Mouse (Mus musculus) forebrain, embryonic 12.5 days (tissue): ENCODE measurements around the gene Zkscan3. TPM values are rescaled to one million over a fixed set of nuclear protein-coding genes. Genes with fewer than 3 reads are reported as not detected.

Experiments used
- ATAC-seq: fragments of 200-750 bp; cut with Nextera tagmentation; 2 replicates; pipeline ENCODE4 v1.8.0; 2017; ENCODE audit warnings: moderate TSS enrichment; ENCODE audit not compliant: low FRiP score
- H3K27ac ChIP-seq: fragments of 300-500 bp; sonication (generic); 2 replicates; pipeline ENCODE4 v1.5.1; 2016; ENCODE audit warnings: mild to moderate bottlenecking
- H3K27me3 ChIP-seq: fragments of 300-500 bp; sonication (generic); 2 replicates; pipeline ENCODE4 v1.6.1; 2016; ENCODE audit warnings: mild to moderate bottlenecking
- H3K36me3 ChIP-seq: fragments of 300-500 bp; sonication (generic); replicated peaks from 2 replicates; pipeline ENCODE4 v1.6.1; 2016; ENCODE audit warnings: mild to moderate bottlenecking
- H3K4me1 ChIP-seq: fragments of 300-500 bp; sonication (generic); 2 replicates; pipeline ENCODE4 v1.6.1; 2016
- H3K4me2 ChIP-seq: fragments of 300-500 bp; sonication (generic); 2 replicates; pipeline ENCODE4 v1.6.1; 2016; ENCODE audit warnings: mild to moderate bottlenecking, moderate library complexity
- H3K4me3 ChIP-seq: fragments of 300-500 bp; sonication (generic); replicated peaks from 2 replicates; pipeline ENCODE4 v1.5.1; 2016; ENCODE audit warnings: mild to moderate bottlenecking
- H3K9ac ChIP-seq: fragments of 300-500 bp; sonication (generic); 2 replicates; pipeline ENCODE4 v1.6.1; 2016; ENCODE audit warnings: mild to moderate bottlenecking
- H3K9me3 ChIP-seq: fragments of 300-500 bp; sonication (generic); 2 replicates; pipeline ENCODE4 v1.6.1; 2016
- WGBS: fragments of 180-500 bp; shearing (Covaris S2); methylation state at CpG from one replicate; pipeline ENCODE4 v1.1.7; 2016; 5-methylcytosine and 5-hydroxymethylcytosine counted together
- polyA plus RNA-seq: library from polyadenylated mRNA; unstranded; fragments of >200 nt; fragmentation: Nextera tagmentation; extraction: Ambion mirVana; gene quantifications from 2 replicates; pipeline ENCODE4 v1.2.1, GENCODE M21; 2016

Zkscan3 gene
- 96.5 and 97.3 TPM in 2 replicates for polyA plus RNA-seq

DNA sequence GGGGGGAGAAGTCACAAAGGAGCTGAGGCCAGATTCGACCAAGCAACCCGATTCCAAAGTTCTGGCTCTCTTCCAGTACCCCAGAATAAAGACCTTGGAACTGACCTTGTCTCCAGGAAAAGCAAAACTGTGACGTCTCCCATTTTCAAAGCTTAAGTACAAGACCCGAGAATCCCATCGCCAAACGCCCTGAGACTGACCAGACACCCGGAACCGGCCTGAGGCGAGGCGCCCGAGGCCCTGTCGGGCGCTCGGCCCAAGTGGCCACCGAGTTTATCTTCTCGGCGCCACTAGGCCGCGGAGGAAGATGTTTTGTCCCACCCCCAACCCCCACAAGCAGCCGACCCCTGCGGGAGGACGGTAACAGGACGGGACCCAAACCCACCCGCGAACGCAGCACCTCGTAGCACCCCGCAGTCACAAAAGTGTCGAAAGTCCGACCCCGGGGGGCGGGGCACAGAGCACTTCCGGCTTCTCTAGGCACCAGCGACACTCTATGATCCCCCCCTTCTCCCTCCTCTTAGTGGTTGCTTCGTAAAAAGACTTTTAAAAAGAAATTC, at the start of gene Zkscan3:
Zkscan3 (minus strand) TSS at position 469 of the 560 bp plus-strand sequence.
- H3K27me3 ChIP-seq = 0 out of 2 replicates have a peak, but pooled peaks cover 8% of the 10 kb centered on the region
- peak within 1 kb of the TSS; percentile 63 for H3K4me2 ChIP-seq
- peak within 1 kb of the TSS; percentile 81 for H3K4me3 ChIP-seq
- no peaks in the 10 kb centered on the region for H3K9me3 ChIP-seq
- WGBS = 0% methylated on average over 35 of the region's 35 CpGs
- ATAC-seq = peak; percentile 97
- H3K27ac ChIP-seq = peak within 1 kb of the TSS; percentile 66; the same call in 1 of the 2 replicates
- H3K9ac ChIP-seq = peak within 1 kb of the TSS; percentile 89
- peaks cover 7% of the 10 kb centered on the region for H3K36me3 ChIP-seq
- peaks cover 16% of the 10 kb centered on the region for H3K4me1 ChIP-seq

DNA sequence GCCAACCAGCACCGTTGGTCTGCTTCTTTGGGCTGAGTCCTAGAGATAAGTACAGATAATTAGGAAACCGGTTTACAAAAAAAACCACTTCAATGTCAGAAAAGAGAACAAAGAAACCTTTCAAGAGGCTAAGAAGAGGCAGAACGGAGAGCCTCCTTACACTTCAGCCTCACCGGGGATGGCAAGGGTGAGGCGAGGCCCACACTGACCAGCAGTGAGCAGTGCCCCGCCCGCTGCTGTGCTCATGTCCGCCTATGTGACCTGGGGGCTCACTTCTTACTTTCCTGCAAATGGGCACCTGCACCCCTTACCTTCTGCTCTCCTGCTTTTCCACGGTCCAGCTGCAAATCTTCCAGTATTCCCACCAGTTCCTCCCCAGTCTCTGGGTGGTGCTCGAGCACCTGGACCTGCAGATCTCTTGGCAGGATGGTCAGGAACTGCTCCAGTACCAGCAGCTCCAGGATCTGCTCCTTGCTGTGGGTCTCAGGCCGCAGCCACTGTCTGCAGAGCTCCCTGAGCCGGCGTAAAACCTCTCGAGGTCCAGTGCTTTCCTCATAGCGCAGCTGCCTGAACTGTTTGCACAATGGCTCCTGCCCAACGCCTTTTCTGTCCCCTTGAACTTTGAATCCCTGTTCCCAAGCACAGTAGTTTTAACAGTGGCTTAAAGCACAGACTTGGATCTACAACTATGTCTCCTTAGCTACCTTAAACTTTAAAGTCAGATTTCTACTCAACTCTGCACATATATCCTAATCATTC, 45.5 kb upstream of the Zkscan3 start:
- H3K4me2 ChIP-seq = no peak overlapping the region
- peaks cover 56% of the 10 kb centered on the region for H3K36me3 ChIP-seq
- 84% methylated on average over 16 of the region's 16 CpGs for WGBS
- H3K9me3 ChIP-seq = no peaks in the 10 kb centered on the region
- no peak for ATAC-seq
- no peak overlapping the region for H3K9ac ChIP-seq
- peaks cover 13% of the 10 kb centered on the region for H3K4me1 ChIP-seq
- no peak overlapping the region for H3K27ac ChIP-seq
- no peaks in the 10 kb centered on the region for H3K27me3 ChIP-seq
- H3K4me3 ChIP-seq = no peak overlapping the region

DNA sequence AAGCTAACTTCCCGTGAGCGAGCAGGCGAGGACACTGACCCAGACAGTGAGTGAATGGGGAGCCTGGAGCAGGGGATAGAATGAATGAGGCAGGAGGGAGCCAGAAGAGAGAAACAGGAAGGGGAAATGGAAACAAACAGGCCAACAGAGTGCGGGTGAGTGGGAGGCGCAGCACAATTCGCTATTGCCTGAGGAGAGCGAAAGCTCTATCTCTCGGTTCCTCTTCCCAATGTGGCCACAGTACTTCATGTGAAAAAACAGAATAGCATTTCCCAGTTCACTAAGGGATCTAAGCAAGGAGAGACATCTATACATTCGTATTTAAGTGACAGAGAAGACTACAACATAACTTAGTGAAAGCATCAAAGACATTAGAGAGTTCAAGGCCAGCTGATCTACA, 44.2 kb upstream of the Zkscan3 start:
- no peaks in the 10 kb centered on the region for H3K9me3 ChIP-seq
- H3K9ac ChIP-seq = no peak overlapping the region
- H3K4me3 ChIP-seq = no peak overlapping the region
- 91% methylated on average over 9 of the region's 9 CpGs for WGBS
- no peak overlapping the region for H3K27ac ChIP-seq
- no peak overlapping the region for H3K4me2 ChIP-seq
- H3K36me3 ChIP-seq = peaks cover 60% of the 10 kb centered on the region
- no peaks in the 10 kb centered on the region for H3K27me3 ChIP-seq
- ATAC-seq = no peak
- peaks cover under 1% of the 10 kb centered on the region; the same call in 1 of the 2 replicates for H3K4me1 ChIP-seq

DNA sequence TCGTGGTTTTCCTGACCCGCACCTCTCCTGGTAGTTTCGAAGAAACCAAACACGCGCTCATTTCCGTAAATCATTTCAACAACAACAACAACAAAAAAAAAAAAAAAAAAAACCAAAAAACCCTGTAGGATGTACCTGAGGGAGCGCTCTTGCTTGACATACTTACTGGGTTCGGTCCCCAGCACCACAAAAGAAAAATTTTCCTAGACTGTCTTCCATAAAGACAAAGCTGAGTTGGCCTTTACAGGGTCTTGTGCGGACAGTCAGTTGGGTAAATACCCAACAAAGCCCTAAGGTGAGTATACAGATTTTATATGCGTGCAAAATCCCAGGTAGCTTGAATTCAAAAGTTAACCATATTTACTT, 38.6 kb upstream of the Zkscan3 start:
- ATAC-seq = peak; percentile 62
- H3K27ac ChIP-seq = no peak overlapping the region; the same call in 1 of the 2 replicates

DNA sequence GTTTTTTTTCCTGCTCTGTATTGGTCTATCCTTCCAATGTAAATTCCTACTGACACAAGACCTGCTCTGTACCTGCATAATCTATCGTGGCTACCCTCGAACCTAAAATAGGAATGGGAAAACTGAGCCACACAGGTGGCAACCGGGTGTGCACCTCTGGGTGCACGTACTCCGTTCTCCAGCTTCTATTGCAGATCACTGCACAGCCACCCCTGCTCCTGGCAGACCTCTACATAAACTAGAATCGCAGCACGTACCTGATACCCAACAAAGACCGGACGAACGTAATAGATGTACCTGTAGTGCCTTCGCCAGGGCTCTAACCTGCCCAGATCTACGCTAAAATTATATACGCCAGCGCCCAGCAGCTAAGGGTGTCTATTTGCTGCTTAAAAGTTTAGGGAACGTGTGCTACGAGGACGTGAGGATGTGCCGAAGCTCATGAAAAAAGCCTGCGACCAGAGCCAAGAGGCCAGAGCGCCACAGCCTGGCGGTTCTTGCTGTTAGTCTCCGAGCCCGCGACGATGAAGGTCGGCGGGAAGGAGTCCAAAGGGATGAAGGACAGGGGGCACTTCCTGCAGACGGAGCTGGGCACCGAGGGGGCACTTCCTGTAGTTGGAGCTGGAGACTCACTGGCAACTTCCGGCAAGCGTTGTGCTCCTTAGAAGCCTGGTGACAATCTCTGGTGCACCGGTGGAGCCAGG, 38.1 kb upstream of the Zkscan3 start, which contains the start of gene Pgbd1:
Pgbd1 (minus strand) TSS at position 556 of the 704 bp plus-strand sequence.
- Histone ChIP-seq H3K4me1 (peaks cover 14% of the 10 kb centered on the region), H3K36me3 (peaks cover 28% of the 10 kb centered on the region), H3K27me3 (no peaks in the 10 kb centered on the region), H3K27ac (peak within 1 kb of the TSS; percentile 75), H3K4me2 (peak within 1 kb of the TSS; percentile 80), H3K9ac (peak within 1 kb of the TSS; percentile 71), H3K4me3 (peak within 1 kb of the TSS; percentile 54), H3K9me3 (no peaks in the 10 kb centered on the region)
- WGBS = under 1% methylated on average over 32 of the region's 32 CpGs
- ATAC-seq = peak; percentile 93

More for the DNA sequence above, 38.6 kb upstream of the Zkscan3 start:
- Histone ChIP-seq H3K4me2 (peak overlapping the region; percentile 80), H3K9ac (peak overlapping the region; percentile 71; the same call in 1 of the 2 replicates), H3K4me1 (peaks cover 14% of the 10 kb centered on the region), H3K27me3 (no peaks in the 10 kb centered on the region), H3K36me3 (peaks cover 33% of the 10 kb centered on the region), H3K4me3 (peak overlapping the region; percentile 54), H3K9me3 (no peaks in the 10 kb centered on the region)
- 16% methylated on average over 10 of the region's 10 CpGs for WGBS

DNA sequence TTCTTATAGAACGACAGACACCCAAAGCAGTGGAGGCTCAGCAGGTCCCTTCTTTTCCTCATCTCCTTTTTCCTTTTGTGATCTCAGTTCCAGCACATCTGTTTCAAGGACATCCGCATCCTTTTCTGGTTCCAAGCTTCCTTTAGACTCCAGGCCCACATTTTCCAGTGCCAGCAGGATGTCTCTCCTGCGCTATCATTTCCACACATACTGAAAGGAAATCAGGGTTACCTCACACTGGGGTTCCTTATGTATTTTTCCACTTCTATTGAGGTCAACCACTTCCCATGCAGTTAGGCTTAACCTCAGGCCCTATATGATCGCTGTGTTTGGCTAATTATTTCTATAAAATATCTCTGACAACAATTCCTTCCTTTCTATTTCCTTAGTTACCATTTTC, 32.9 kb upstream of the Zkscan3 start:
- Histone ChIP-seq H3K4me3 (no peak overlapping the region), H3K36me3 (no peaks in the 10 kb centered on the region), H3K27ac (no peak overlapping the region), H3K9me3 (no peaks in the 10 kb centered on the region), H3K4me2 (no peak overlapping the region), H3K9ac (no peak overlapping the region), H3K27me3 (no peaks in the 10 kb centered on the region), H3K4me1 (peaks cover 8% of the 10 kb centered on the region)
- 86% methylated on average over 4 of the region's 4 CpGs for WGBS
- ATAC-seq = no peak

DNA sequence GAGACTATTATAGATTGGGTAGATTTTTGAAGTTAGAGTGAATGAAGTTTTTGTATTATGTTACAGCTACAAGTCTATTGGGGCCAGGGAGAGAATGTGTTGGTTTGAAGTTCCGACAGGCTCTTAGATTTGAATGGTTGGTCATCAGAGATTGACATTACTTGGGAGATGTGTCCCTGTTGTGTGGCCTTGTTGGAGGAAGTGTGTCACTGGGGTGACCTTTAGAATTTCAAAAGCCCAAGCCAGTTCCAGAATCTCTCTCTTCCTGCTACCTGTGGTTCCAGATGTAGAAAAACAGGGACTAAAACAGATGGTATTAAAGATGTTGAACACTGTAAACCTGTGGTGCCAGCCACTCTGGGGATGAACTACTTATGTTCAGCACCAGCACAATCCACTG, 25.1 kb upstream of the Zkscan3 start:
- 82% methylated on average over 1 of the region's 1 CpGs for WGBS
- H3K4me2 ChIP-seq = no peak overlapping the region
- H3K9ac ChIP-seq = no peak overlapping the region
- no peak for ATAC-seq
- H3K36me3 ChIP-seq = no peaks in the 10 kb centered on the region
- no peaks in the 10 kb centered on the region for H3K9me3 ChIP-seq
- H3K27me3 ChIP-seq = no peaks in the 10 kb centered on the region
- H3K4me3 ChIP-seq = no peak overlapping the region
- H3K4me1 ChIP-seq = no peaks in the 10 kb centered on the region
- no peak overlapping the region for H3K27ac ChIP-seq

DNA sequence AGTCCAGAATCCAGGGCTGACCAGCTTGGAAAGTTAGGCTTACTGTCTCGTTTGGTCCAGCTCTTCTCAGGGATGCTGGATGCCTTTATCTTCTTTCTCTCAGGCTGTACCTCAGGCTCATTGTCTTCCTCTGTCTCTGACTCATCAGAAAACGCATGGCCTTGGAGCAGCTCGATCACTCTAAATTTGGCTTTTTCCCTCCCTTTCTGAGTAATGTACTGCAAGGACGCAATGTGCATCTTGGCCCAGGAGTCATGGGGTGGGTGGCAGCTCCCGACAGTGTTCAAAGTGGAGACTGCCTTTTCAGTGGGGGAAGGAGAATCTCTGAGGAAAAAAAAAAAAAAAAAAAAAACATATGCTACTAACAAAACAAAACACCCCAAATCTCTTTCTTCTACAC, 20.7 kb upstream of the Zkscan3 start:
- no peaks in the 10 kb centered on the region for H3K27me3 ChIP-seq
- H3K4me3 ChIP-seq = no peak overlapping the region
- H3K27ac ChIP-seq = no peak overlapping the region
- no peak for ATAC-seq
- H3K4me1 ChIP-seq = no peaks in the 10 kb centered on the region
- no peaks in the 10 kb centered on the region for H3K9me3 ChIP-seq
- WGBS = 61% methylated on average over 5 of the region's 5 CpGs
- no peak overlapping the region for H3K9ac ChIP-seq
- H3K4me2 ChIP-seq = no peak overlapping the region
- no peaks in the 10 kb centered on the region for H3K36me3 ChIP-seq

DNA sequence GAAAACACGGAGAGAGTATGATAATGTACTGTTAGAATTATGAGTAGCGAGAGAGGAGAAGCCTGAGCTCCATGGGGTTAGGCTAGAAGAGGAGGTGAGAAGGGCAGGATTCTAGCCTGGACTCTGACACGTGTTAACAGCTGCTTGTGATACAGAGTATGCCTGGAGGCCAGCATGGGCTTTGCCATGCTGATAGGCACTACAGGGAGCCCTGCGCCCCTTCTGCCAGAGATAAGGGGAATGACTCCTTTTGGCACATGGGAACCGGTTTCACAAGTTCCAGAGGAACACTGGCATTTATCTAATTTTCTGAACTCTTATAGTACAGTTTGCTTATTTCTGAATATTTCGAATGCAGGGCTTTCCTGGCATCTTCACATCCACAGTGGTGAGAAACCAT, 16.3 kb upstream of the Zkscan3 start:
- Histone ChIP-seq H3K9me3 (no peaks in the 10 kb centered on the region), H3K36me3 (no peaks in the 10 kb centered on the region), H3K4me2 (no peak overlapping the region), H3K4me1 (no peaks in the 10 kb centered on the region; the same call in 1 of the 2 replicates), H3K27ac (no peak overlapping the region), H3K4me3 (no peak overlapping the region), H3K27me3 (no peaks in the 10 kb centered on the region), H3K9ac (no peak overlapping the region)
- 66% methylated on average over 6 of the region's 6 CpGs for WGBS
- no peak for ATAC-seq

DNA sequence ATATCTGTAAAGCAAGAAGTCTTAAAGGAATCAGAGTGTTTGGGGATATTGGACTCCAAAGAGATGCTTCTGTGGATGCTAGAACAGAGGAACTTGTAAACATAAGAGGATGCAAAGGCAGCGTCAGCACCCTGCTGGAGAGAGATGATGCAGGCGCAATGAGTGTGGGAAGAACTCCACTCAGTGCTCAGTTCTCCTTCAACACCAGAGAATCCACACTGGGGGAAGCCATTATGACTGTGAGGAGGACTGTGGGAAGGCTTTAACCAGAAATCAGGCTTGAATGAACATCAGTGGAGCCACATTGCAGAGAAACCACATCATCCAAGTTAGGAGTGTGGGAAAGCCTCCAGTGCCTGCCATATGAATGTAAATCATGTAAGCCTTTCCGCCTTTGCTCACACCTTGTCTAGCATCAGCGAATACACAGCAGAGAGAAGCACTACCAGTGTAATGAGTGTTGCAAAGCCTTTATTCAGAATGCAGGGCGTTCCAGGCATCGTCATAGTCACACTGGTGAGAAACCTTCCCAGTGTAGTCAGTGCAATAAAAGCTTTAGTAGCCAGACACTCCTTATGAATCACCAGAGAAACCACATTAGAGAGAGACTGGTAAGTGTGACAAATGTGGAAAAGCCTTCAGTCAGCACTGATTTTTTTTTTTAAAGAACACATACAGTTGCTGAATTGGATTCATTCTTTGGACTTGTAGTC, 14.9 kb upstream of the Zkscan3 start:
- 91% methylated on average over 6 of the region's 6 CpGs for WGBS
- Histone ChIP-seq H3K36me3 (no peaks in the 10 kb centered on the region), H3K27ac (no peak overlapping the region), H3K4me3 (no peak overlapping the region), H3K27me3 (no peaks in the 10 kb centered on the region), H3K4me2 (no peak overlapping the region), H3K9ac (no peak overlapping the region), H3K9me3 (no peaks in the 10 kb centered on the region), H3K4me1 (no peaks in the 10 kb centered on the region; the same call in 1 of the 2 replicates)
- ATAC-seq = no peak

DNA sequence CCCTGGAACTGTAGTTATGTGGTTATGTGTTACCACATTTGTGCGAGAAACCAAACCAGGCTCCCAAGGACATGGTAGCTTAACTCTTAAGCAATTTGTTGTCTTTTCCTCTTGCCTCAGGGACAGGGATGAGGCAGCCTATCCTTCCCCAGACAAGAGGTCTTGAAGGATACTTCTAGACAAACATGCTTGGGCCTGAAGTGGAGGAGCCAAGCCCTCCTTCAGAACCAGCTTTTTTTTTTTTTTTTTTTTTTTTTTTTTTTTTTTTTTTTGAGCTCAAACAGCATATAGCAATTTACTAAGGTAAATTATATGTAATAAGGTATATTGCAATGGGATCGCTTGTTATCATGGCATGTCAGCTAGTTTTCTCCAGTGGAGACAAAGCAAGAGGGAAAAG, 13.2 kb upstream of the Zkscan3 start:
- Histone ChIP-seq H3K27ac (no peak overlapping the region), H3K36me3 (no peaks in the 10 kb centered on the region), H3K4me2 (no peak overlapping the region), H3K4me3 (no peak overlapping the region), H3K27me3 (no peaks in the 10 kb centered on the region), H3K9ac (no peak overlapping the region), H3K9me3 (no peaks in the 10 kb centered on the region), H3K4me1 (no peaks in the 10 kb centered on the region; the same call in 1 of the 2 replicates)
- ATAC-seq = no peak
- WGBS = 97% methylated on average over 2 of the region's 2 CpGs

DNA sequence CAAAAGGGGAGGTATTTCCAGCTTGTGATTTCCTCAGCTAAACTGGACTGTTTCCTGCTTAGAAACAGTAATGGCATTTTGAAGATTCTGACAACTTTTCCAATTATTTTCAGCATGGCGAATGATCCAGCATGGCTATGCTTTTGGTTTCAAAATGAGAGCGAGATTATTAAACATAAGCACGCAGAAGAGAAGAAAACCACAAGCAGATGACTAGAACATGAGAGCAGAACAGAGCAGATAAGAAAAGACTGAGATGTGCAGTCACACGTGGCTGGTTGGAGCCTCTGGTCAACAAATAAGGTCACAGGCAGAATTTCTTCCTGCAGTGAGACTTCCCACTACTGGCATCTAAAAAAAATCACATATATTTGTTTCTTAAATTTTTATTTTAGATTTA, 12.7 kb upstream of the Zkscan3 start:
- H3K9me3 ChIP-seq = no peaks in the 10 kb centered on the region
- no peak overlapping the region for H3K27ac ChIP-seq
- H3K27me3 ChIP-seq = no peaks in the 10 kb centered on the region
- WGBS = 88% methylated on average over 4 of the region's 4 CpGs
- no peak for ATAC-seq
- no peaks in the 10 kb centered on the region; the same call in 1 of the 2 replicates for H3K4me1 ChIP-seq
- no peak overlapping the region for H3K4me2 ChIP-seq
- H3K36me3 ChIP-seq = no peaks in the 10 kb centered on the region
- no peak overlapping the region for H3K4me3 ChIP-seq
- no peak overlapping the region for H3K9ac ChIP-seq
